Mouse (Mus musculus) limb, embryonic 15.5 days (tissue): ENCODE results near the gene Wdr91. TPM values are rescaled to one million over a fixed set of nuclear protein-coding genes. Genes with fewer than 3 reads are reported as not detected.

Source experiments
- ATAC-seq: fragments of 200-750 bp; cut with Nextera tagmentation; 2 replicates; pipeline ENCODE4 v1.8.0; 2017; ENCODE audit warnings: low read depth, moderate TSS enrichment; ENCODE audit not compliant: insufficient number of reproducible peaks, low FRiP score, low TSS enrichment
- H3K27ac ChIP-seq: fragments of 300-500 bp; sonication (generic); 2 replicates; pipeline ENCODE4 v1.5.1; 2015; ENCODE audit warnings: moderate library complexity, mild to moderate bottlenecking, inconsistent platforms
- H3K27me3 ChIP-seq: fragments of 300-500 bp; sonication (generic); 2 replicates; pipeline ENCODE4 v1.6.1; 2015; ENCODE audit warnings: inconsistent platforms
- H3K36me3 ChIP-seq: fragments of 300-500 bp; sonication (generic); 2 replicates; pipeline ENCODE4 v1.6.1; 2015; ENCODE audit warnings: inconsistent platforms
- H3K4me1 ChIP-seq: fragments of 300-500 bp; sonication (generic); 2 replicates; pipeline ENCODE4 v1.6.1; 2015; ENCODE audit warnings: inconsistent platforms
- H3K4me2 ChIP-seq: fragments of 300-500 bp; sonication (generic); 2 replicates; pipeline ENCODE4 v1.6.1; 2015; ENCODE audit warnings: mild to moderate bottlenecking, inconsistent platforms
- H3K4me3 ChIP-seq: fragments of 300-500 bp; sonication (generic); 2 replicates; pipeline ENCODE4 v1.5.1; 2015; ENCODE audit warnings: mild to moderate bottlenecking, inconsistent platforms
- H3K9ac ChIP-seq: fragments of 300-500 bp; sonication (generic); 2 replicates; pipeline ENCODE4 v1.6.1; 2015; ENCODE audit warnings: inconsistent platforms
- H3K9me3 ChIP-seq: fragments of 300-500 bp; sonication (generic); 2 replicates; pipeline ENCODE4 v1.6.1; 2016; ENCODE audit warnings: inconsistent platforms
- WGBS: fragments of 180-500 bp; shearing (Covaris S2); methylation state at CpG from one replicate; pipeline ENCODE4 v1.1.7; 2015; 5-methylcytosine and 5-hydroxymethylcytosine counted together
- polyA plus RNA-seq: library from polyadenylated mRNA; unstranded; fragments of >200 nt; fragmentation: Nextera tagmentation; extraction: Ambion mirVana; gene quantifications from 2 replicates; pipeline ENCODE4 v1.2.1, GENCODE M21; 2015

Gene Wdr91
- polyA plus RNA-seq, 1 experiment from 2014 or later: 9.9 TPM

- 0 out of 2 replicates have a peak overlapping the region, but pooled peaks have one; percentile 74 for H3K9ac ChIP-seq
- no peak overlapping the region for H3K27ac ChIP-seq
- WGBS: 59% methylated on average over 12 of the region's 12 CpGs
- H3K4me1 ChIP-seq: peaks cover 28% of the 10 kb centered on the region
- 0 out of 2 replicates have a peak overlapping the region, but pooled peaks have one; percentile 64 for H3K4me3 ChIP-seq
- peaks cover 21% of the 10 kb centered on the region for H3K36me3 ChIP-seq
- no peaks in the 10 kb centered on the region for H3K27me3 ChIP-seq
- ATAC-seq: no peak
- no peaks in the 10 kb centered on the region for H3K9me3 ChIP-seq
- peak overlapping the region; percentile 56; the same call in 1 of the 2 replicates for H3K4me2 ChIP-seq
Measured at GRCm38 (mm10) chr6:34875966-34876834, 34.5 kb downstream of the Wdr91 start.

- Histone ChIP-seq H3K4me1 (peaks cover 36% of the 10 kb centered on the region), H3K27me3 (no peaks in the 10 kb centered on the region), H3K36me3 (peaks cover 12% of the 10 kb centered on the region), H3K27ac (no peak overlapping the region), H3K9ac (no peak overlapping the region), H3K9me3 (no peaks in the 10 kb centered on the region), H3K4me3 (no peak overlapping the region), H3K4me2 (no peak overlapping the region)
- ATAC-seq: no peak
- WGBS: 86% methylated on average over 15 of the region's 15 CpGs
Measured at GRCm38 (mm10) chr6:34875268-34875761, 35.4 kb downstream of the Wdr91 start.

DNA sequence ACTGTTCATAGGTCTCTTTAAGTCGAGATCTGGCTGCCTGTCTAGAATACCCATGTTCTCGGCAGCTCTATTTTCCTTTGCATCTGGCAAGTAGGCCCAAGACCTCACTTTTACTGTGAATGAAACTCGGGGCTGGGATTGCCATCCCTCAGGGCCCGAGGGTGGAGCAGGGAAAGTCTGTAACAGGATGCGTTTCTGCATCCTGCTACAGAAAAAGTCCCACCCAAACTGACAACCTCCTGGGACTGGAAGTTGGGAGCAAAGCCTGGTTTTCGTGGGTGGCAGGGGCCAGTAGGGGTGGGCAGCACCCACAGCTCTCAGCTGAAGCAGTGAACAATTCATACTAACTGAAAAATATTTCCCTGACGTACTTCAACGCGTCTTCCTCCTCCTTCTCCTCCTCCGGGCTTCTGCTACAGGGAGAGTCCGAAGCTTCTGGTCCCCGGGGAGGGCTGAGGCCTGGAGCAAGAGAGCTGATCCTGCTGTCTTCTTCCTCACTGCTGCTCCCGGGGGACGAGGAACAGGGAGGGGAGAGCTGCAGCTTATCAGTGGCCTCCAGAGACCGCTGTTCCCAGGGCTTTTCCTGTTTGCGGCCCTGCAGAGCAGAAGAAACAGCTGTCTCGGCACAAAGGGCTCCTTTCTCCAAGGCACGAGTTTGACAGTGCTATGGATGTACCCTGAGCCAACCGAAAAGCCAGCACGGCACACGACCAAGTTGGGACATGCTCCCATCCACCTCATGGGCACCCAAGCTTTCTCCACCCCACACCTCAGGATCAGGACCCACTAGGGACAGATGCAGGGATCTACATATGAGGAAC is 36.4 kb downstream of the Wdr91 start:
- Histone ChIP-seq H3K36me3 (peaks cover 8% of the 10 kb centered on the region; the same call in 1 of the 2 replicates), H3K4me3 (no peak overlapping the region), H3K27me3 (no peaks in the 10 kb centered on the region), H3K9me3 (no peaks in the 10 kb centered on the region), H3K27ac (no peak overlapping the region; the same call in none of the 2 replicates), H3K4me2 (no peak overlapping the region), H3K9ac (no peak overlapping the region), H3K4me1 (peaks cover 43% of the 10 kb centered on the region)
- no peak for ATAC-seq
- 70% methylated on average over 21 of the region's 21 CpGs for whole genome bisulfite sequencing

- no peak overlapping the region for H3K4me2 ChIP-seq
- peaks cover 8% of the 10 kb centered on the region; the same call in 1 of the 2 replicates for H3K36me3 ChIP-seq
- no peaks in the 10 kb centered on the region for H3K9me3 ChIP-seq
- H3K9ac ChIP-seq: no peak overlapping the region
- H3K4me1 ChIP-seq: peaks cover 33% of the 10 kb centered on the region
- no peak overlapping the region for H3K27ac ChIP-seq
- WGBS: 82% methylated on average over 10 of the region's 10 CpGs
- ATAC-seq: no peak
- no peak overlapping the region for H3K4me3 ChIP-seq
- no peaks in the 10 kb centered on the region for H3K27me3 ChIP-seq
Measured at GRCm38 (mm10) chr6:34872871-34873270, 37.8 kb downstream of the Wdr91 start.

GRCm38 (mm10) chr6:34871929-34872328 is 38.7 kb downstream of the Wdr91 start:
- ATAC-seq: no peak
- Histone ChIP-seq H3K4me3 (no peak overlapping the region), H3K27me3 (no peaks in the 10 kb centered on the region), H3K9me3 (no peaks in the 10 kb centered on the region), H3K27ac (no peak overlapping the region), H3K36me3 (peaks cover 8% of the 10 kb centered on the region; the same call in 1 of the 2 replicates), H3K4me2 (no peak overlapping the region), H3K9ac (no peak overlapping the region), H3K4me1 (peaks cover 33% of the 10 kb centered on the region)
- 81% methylated on average over 7 of the region's 7 CpGs for WGBS

DNA sequence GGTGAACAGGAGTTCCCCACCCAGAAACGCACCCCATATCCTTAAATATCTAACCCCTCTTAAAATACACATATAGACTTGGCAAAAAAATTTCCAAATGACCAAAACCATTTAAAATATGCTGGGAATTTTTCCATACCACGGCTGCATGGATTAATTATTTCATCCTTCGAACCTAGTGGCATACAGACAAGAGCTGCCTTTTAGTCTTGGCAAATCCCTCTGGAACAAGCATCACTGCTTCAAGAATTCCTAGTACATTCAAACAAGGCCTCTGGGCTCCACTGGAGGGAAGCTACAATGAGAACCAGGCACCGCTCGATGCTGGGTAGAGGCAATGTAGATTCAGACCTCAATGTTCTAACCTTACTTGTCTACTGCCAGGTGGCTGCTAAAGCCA is 40.0 kb downstream of the Wdr91 start:
- no peaks in the 10 kb centered on the region for H3K27me3 ChIP-seq
- H3K36me3 ChIP-seq: peaks cover 8% of the 10 kb centered on the region; the same call in 1 of the 2 replicates
- peaks cover 33% of the 10 kb centered on the region for H3K4me1 ChIP-seq
- no peak overlapping the region for H3K4me2 ChIP-seq
- H3K9ac ChIP-seq: no peak overlapping the region
- ATAC-seq: no peak
- 37% methylated on average over 5 of the region's 5 CpGs for whole genome bisulfite sequencing
- no peak overlapping the region for H3K4me3 ChIP-seq
- no peaks in the 10 kb centered on the region for H3K9me3 ChIP-seq
- peak overlapping the region; percentile 71 for H3K27ac ChIP-seq

GRCm38 (mm10) chr6:34870136-34870535 is 40.5 kb downstream of the Wdr91 start:
- peaks cover 39% of the 10 kb centered on the region for H3K4me1 ChIP-seq
- no peak overlapping the region for H3K4me3 ChIP-seq
- ATAC-seq: no peak
- 62% methylated on average over 5 of the region's 5 CpGs for whole genome bisulfite sequencing
- H3K27me3 ChIP-seq: no peaks in the 10 kb centered on the region
- no peak overlapping the region for H3K9ac ChIP-seq
- H3K27ac ChIP-seq: peak overlapping the region; percentile 71
- H3K36me3 ChIP-seq: peaks cover 8% of the 10 kb centered on the region; the same call in 1 of the 2 replicates
- no peaks in the 10 kb centered on the region for H3K9me3 ChIP-seq
- H3K4me2 ChIP-seq: no peak overlapping the region

GRCm38 (mm10) chr6:34869225-34869915 is 41.3 kb downstream of the Wdr91 start:
- peaks cover 36% of the 10 kb centered on the region for H3K4me1 ChIP-seq
- no peak overlapping the region for H3K4me3 ChIP-seq
- no peak overlapping the region for H3K9ac ChIP-seq
- no peak for ATAC-seq
- peaks cover 8% of the 10 kb centered on the region; the same call in 1 of the 2 replicates for H3K36me3 ChIP-seq
- H3K27me3 ChIP-seq: no peaks in the 10 kb centered on the region
- peak overlapping the region; percentile 71 for H3K27ac ChIP-seq
- H3K9me3 ChIP-seq: no peaks in the 10 kb centered on the region
- no peak overlapping the region for H3K4me2 ChIP-seq
- 74% methylated on average over 13 of the region's 13 CpGs for WGBS

GRCm38 (mm10) chr6:34868507-34869217 is 42.0 kb downstream of the Wdr91 start:
- Histone ChIP-seq H3K27ac (no peak overlapping the region), H3K27me3 (no peaks in the 10 kb centered on the region), H3K36me3 (peaks cover 4% of the 10 kb centered on the region; the same call in 1 of the 2 replicates), H3K9ac (no peak overlapping the region), H3K9me3 (no peaks in the 10 kb centered on the region), H3K4me3 (no peak overlapping the region), H3K4me2 (no peak overlapping the region), H3K4me1 (peaks cover 35% of the 10 kb centered on the region)
- no peak for ATAC-seq
- WGBS: 77% methylated on average over 20 of the region's 20 CpGs

- ATAC-seq: no peak
- H3K9ac ChIP-seq: no peak overlapping the region
- H3K36me3 ChIP-seq: peaks cover 2% of the 10 kb centered on the region; the same call in 1 of the 2 replicates
- H3K4me2 ChIP-seq: no peak overlapping the region
- H3K4me3 ChIP-seq: no peak overlapping the region
- no peaks in the 10 kb centered on the region for H3K9me3 ChIP-seq
- H3K27me3 ChIP-seq: no peaks in the 10 kb centered on the region
- peaks cover 40% of the 10 kb centered on the region for H3K4me1 ChIP-seq
- no peak overlapping the region for H3K27ac ChIP-seq
- 72% methylated on average over 10 of the region's 10 CpGs for WGBS
Measured at GRCm38 (mm10) chr6:34867995-34868350, 42.7 kb downstream of the Wdr91 start.
